Mouse (Mus musculus) kidney, postnatal 36 days (tissue): ENCODE measurements around the gene Dop1a.
"Not testable (repeated sequence)": the region's sequence is repeated elsewhere in the genome, so short reads cannot be mapped to it uniquely, and the experiment has no call there.

Experiments
- DNase-seq, 2 experiments: peaks; one replicate each; pipeline ENCODE4 v3.0.0; 2021 to 2022; ENCODE audit warnings: mixed read lengths in 2 of 2

Dop1a gene

GRCm38 (mm10) chr9:86587019-86587795, 120.3 kb downstream of the Dop1a start:
- DNase-seq = no peak

GRCm38 (mm10) chr9:86592676-86593668, 126.0 kb downstream of the Dop1a start:
- DNase-seq = no peak

GRCm38 (mm10) chr9:86594357-86594767, 127.4 kb downstream of the Dop1a start:
- DNase-seq = not testable (repeated sequence)

- DNase-seq = not testable (repeated sequence)
These were observed 130.0 kb downstream of the Dop1a start for GRCm38 (mm10) chr9:86596983-86597382.

GRCm38 (mm10) chr9:86599723-86600303, 132.9 kb downstream of the Dop1a start:
- DNase-seq = no peak
